9 mouse cellular contexts compared by ENCODE assay signal in genomic region chr15:101988119-101988518, GRCm38 (mm10). TPM values are rescaled to one million over a fixed set of nuclear protein-coding genes. Genes with fewer than 3 reads are reported as not detected.
A peak's percentile ranks its signal among the peaks of the same experiment; 100 is the strongest.
DNase-seq lines count a peak whose midpoint lies in the region; ATAC-seq lines count a peak whose summit lies in the region.
"Had no signal": no experiment of that assay in that cellular context is flagged by ENCODE, and none has a peak within 500 bp of the region (broad histone marks: within the 10 kb centered on the region; RNA-seq: fewer than 3 reads in every experiment).

No protein-coding gene starts in this region.

- intact Hi-C loops in left cerebral cortex, postnatal 4 days (cut with DNase I): loop anchor here (2.0 kb wide), 1 partner anchor 77 kb away; no protein-coding TSS in a partner anchor

- H3K4me1 ChIP-seq in intestine, embryonic 15.5 days (replicated peaks): peaks cover 12% of the 10 kb centered on the region

- H3K27me3 ChIP-seq in intestine, embryonic 15.5 days (replicated peaks): no peaks in the 10 kb centered on the region

- H3K36me3 ChIP-seq in intestine, embryonic 15.5 days: no peaks in the 10 kb centered on the region

- DNase-seq in B cell, adult 2 months: peak; percentile 87
- DNase-seq in adipocyte (ENCODE audit: low spot score): peak; percentile 96
- peak; percentile 84 to 89 for DNase-seq in cerebellum, postnatal 4 days (ENCODE audit: low spot score in 2 of 2)
- DNase-seq in gastrocnemius, adult 18-20 months (ENCODE audit: low spot score): peak; percentile 87
- DNase-seq in left cerebral cortex, postnatal 4 days: peak; percentile 84
- peak; percentile 91 for DNase-seq in neural tube, embryonic 10.5 days (ENCODE audit: extremely low spot score, low spot score)
- DNase-seq in testis, postnatal 14 days (ENCODE audit: low spot score): peak; percentile 75

- H3K27ac ChIP-seq in intestine, embryonic 15.5 days: no peak overlapping the region

- no peak overlapping the region for H3K4me3 ChIP-seq in intestine, embryonic 15.5 days (replicated peaks)

- 0 out of 2 replicates have a peak, but pooled peaks have one; percentile 29 for ATAC-seq in intestine, embryonic 15.5 days

- no peak overlapping the region for H3K4me2 ChIP-seq in intestine, embryonic 15.5 days (replicated peaks)

- WGBS in intestine, embryonic 15.5 days: under 1% methylated on average over 10 of the region's 10 CpGs

- no peaks in the 10 kb centered on the region for H3K9me3 ChIP-seq in intestine, embryonic 15.5 days

- no peak overlapping the region for H3K9ac ChIP-seq in intestine, embryonic 15.5 days

RNA-seq across cellular contexts. Expression of gene Krt8, which starts 16.2 kb away (rescaled TPM):
- under 1 TPM; 0.16 to 0.21 TPM for total RNA-seq in gastrocnemius, adult 18-20 months (2021)
- 775 and 835 TPM in 2 replicates for polyA plus RNA-seq in intestine, embryonic 15.5 days (2015; fragmentation: Nextera tagmentation; extraction: Ambion mirVana)
- under 1 TPM in 1 of 2 experiments, not detected in 1; 0.18 TPM for total RNA-seq in left cerebral cortex, postnatal 4 days (2021)

RNA-seq across cellular contexts. Expression of gene Krt78, which starts 34.0 kb away (rescaled TPM):
- not detected for total RNA-seq in gastrocnemius, adult 18-20 months (2021)
- 0.05 and 0.25 TPM in 2 replicates for polyA plus RNA-seq in intestine, embryonic 15.5 days (2015; fragmentation: Nextera tagmentation; extraction: Ambion mirVana)
- not detected for total RNA-seq in left cerebral cortex, postnatal 4 days (2021)
- polyA plus RNA-seq: heart, embryonic 14.5 days had no signal

RNA-seq across cellular contexts. Expression of gene Krt18, which starts 39.9 kb away (rescaled TPM):
- total RNA-seq in gastrocnemius, adult 18-20 months (2021): 1 to 10 TPM in 1 of 2 experiments, under 1 TPM in 1; 0.48 to 1.1 TPM
- 263 and 305 TPM in 2 replicates for polyA plus RNA-seq in intestine, embryonic 15.5 days (2015; fragmentation: Nextera tagmentation; extraction: Ambion mirVana)
- total RNA-seq in left cerebral cortex, postnatal 4 days (2021): under 1 TPM; 0.26 to 0.64 TPM

RNA-seq across cellular contexts. Expression of gene Krt79, which starts 48.0 kb away (rescaled TPM):
- total RNA-seq in gastrocnemius, adult 18-20 months (2021): under 1 TPM in 1 of 2 experiments, not detected in 1; 0.28 TPM
- 0.13 and 0.15 TPM in 2 replicates for polyA plus RNA-seq in intestine, embryonic 15.5 days (2015; fragmentation: Nextera tagmentation; extraction: Ambion mirVana)
- under 1 TPM in 1 of 2 experiments, not detected in 1; 0.32 TPM for total RNA-seq in left cerebral cortex, postnatal 4 days (2021)
